Mouse (Mus musculus) lung, embryonic 14.5 days (tissue): ENCODE measurements around the gene Kctd15. TPM values are rescaled to one million over a fixed set of nuclear protein-coding genes. Genes with fewer than 3 reads are reported as not detected.
A peak's percentile ranks its signal among the peaks of the same experiment; 100 is the strongest.

Experiments used
- ATAC-seq: fragments of 200-750 bp; cut with Nextera tagmentation; 2 replicates; pipeline ENCODE4 v1.8.0; 2017; ENCODE audit warnings: mild to moderate bottlenecking, moderate TSS enrichment, moderate library complexity; ENCODE audit not compliant: insufficient read depth
- DNase-seq: peaks from one replicate; pipeline ENCODE4 v3.0.0-alpha.2; 2015
- H3K27ac ChIP-seq: fragments of 300-500 bp; sonication (generic); 2 replicates; pipeline ENCODE4 v1.5.1; 2014; ENCODE audit warnings: low read depth, mild to moderate bottlenecking, moderate library complexity
- H3K27me3 ChIP-seq: fragments of 300-500 bp; sonication (generic); 2 replicates; pipeline ENCODE4 v1.6.1; 2014; ENCODE audit warnings: low read length, control low read depth; ENCODE audit not compliant: insufficient read depth
- H3K36me3 ChIP-seq: fragments of 300-500 bp; sonication (generic); 2 replicates; pipeline ENCODE4 v1.6.1; 2014; ENCODE audit warnings: control low read depth; ENCODE audit not compliant: insufficient read depth
- H3K4me1 ChIP-seq: fragments of 300-500 bp; sonication (generic); 2 replicates; pipeline ENCODE4 v1.6.1; 2014; ENCODE audit warnings: antibody characterized with exemption, control low read depth; ENCODE audit not compliant: insufficient read depth
- H3K4me2 ChIP-seq: fragments of 300-500 bp; sonication (generic); 2 replicates; pipeline ENCODE4 v1.6.1; 2014; ENCODE audit warnings: mild to moderate bottlenecking
- H3K4me3 ChIP-seq: fragments of 300-500 bp; sonication (generic); 2 replicates; pipeline ENCODE4 v1.5.1; 2014; ENCODE audit warnings: low read depth, low read length
- H3K9ac ChIP-seq: fragments of 300-500 bp; sonication (generic); 2 replicates; pipeline ENCODE4 v1.6.1; 2014
- H3K9me3 ChIP-seq: fragments of 300-500 bp; sonication (generic); 2 replicates; pipeline ENCODE4 v1.6.1; 2016; ENCODE audit warnings: low read depth, low read length, control low read depth
- CTCF ChIP-seq: IDR thresholded peaks from 2 replicates; pipeline ENCODE4 v1.5.1; 2016; ENCODE audit warnings: antibody characterized with exemption, low read depth
- WGBS: fragments of 180-500 bp; shearing (Covaris S2); extraction: QIAGEN DNeasy Blood & Tissue Kit; methylation state at CpG from one replicate; pipeline ENCODE4 v1.1.7; 2014; 5-methylcytosine and 5-hydroxymethylcytosine counted together
- polyA plus RNA-seq: library from polyadenylated mRNA; unstranded; fragments of >200 nt; fragmentation: Nextera tagmentation; extraction: Ambion mirVana; gene quantifications from 2 replicates; pipeline ENCODE4 v1.2.1, GENCODE M21; 2014

The Kctd15 gene
- polyA plus RNA-seq, 1 experiment from 2014 or later, result 11.0 TPM

- DNase-seq (no peak), ATAC-seq (no peak)
- no peak overlapping the region for H3K4me2 ChIP-seq
- no peaks in the 10 kb centered on the region for H3K9me3 ChIP-seq
- TF ChIP-seq CTCF, result no peak
- no peaks in the 10 kb centered on the region for H3K36me3 ChIP-seq
- no peak overlapping the region for H3K4me3 ChIP-seq
- no peak overlapping the region for H3K27ac ChIP-seq
- no peak overlapping the region for H3K9ac ChIP-seq
- no peaks in the 10 kb centered on the region for H3K27me3 ChIP-seq
- no peaks in the 10 kb centered on the region for H3K4me1 ChIP-seq
- 29% methylated on average over 2 of the region's 2 CpGs for WGBS
Observed at GRCm38 (mm10) chr7:34620411-34620810, 36.1 kb downstream of the Kctd15 start.

GRCm38 (mm10) chr7:34618141-34618890 lies 38.2 kb downstream of the Kctd15 start:
- no peak overlapping the region for H3K9ac ChIP-seq
- ATAC-seq (no peak), DNase-seq (no peak)
- no peak for TF ChIP-seq CTCF
- no peak overlapping the region for H3K4me3 ChIP-seq
- H3K4me1 ChIP-seq, result no peaks in the 10 kb centered on the region
- H3K9me3 ChIP-seq, result no peaks in the 10 kb centered on the region
- H3K36me3 ChIP-seq, result no peaks in the 10 kb centered on the region
- 78% methylated on average over 11 of the region's 11 CpGs for WGBS
- H3K27ac ChIP-seq, result no peak overlapping the region
- no peaks in the 10 kb centered on the region for H3K27me3 ChIP-seq
- no peak overlapping the region for H3K4me2 ChIP-seq

GRCm38 (mm10) chr7:34616275-34616674 lies 40.3 kb downstream of the Kctd15 start:
- peak; percentile 23 for TF ChIP-seq CTCF
- no peak overlapping the region for H3K4me2 ChIP-seq
- no peaks in the 10 kb centered on the region for H3K27me3 ChIP-seq
- H3K4me1 ChIP-seq, result no peaks in the 10 kb centered on the region
- ATAC-seq, result 0 out of 2 replicates have a peak, but pooled peaks have one; percentile 28
- DNase-seq, result peak; percentile 25
- no peak overlapping the region for H3K4me3 ChIP-seq
- H3K27ac ChIP-seq, result no peak overlapping the region
- whole genome bisulfite sequencing, result 76% methylated on average over 2 of the region's 2 CpGs
- H3K9me3 ChIP-seq, result no peaks in the 10 kb centered on the region
- no peaks in the 10 kb centered on the region for H3K36me3 ChIP-seq
- H3K9ac ChIP-seq, result no peak overlapping the region

GRCm38 (mm10) chr7:34610445-34610844 lies 46.1 kb downstream of the Kctd15 start:
- no peaks in the 10 kb centered on the region for H3K9me3 ChIP-seq
- no peaks in the 10 kb centered on the region for H3K36me3 ChIP-seq
- ATAC-seq, result no peak
- no peak overlapping the region for H3K27ac ChIP-seq
- 54% methylated on average over 6 of the region's 6 CpGs for WGBS
- no peak overlapping the region for H3K4me3 ChIP-seq
- H3K4me1 ChIP-seq, result no peaks in the 10 kb centered on the region
- TF ChIP-seq CTCF, result no peak
- H3K4me2 ChIP-seq, result no peak overlapping the region
- H3K27me3 ChIP-seq, result no peaks in the 10 kb centered on the region
- no peak overlapping the region for H3K9ac ChIP-seq
- no peak for DNase-seq

- Histone ChIP-seq H3K36me3 (no peaks in the 10 kb centered on the region), H3K9me3 (no peaks in the 10 kb centered on the region), H3K4me3 (no peak overlapping the region), H3K27ac (no peak overlapping the region), H3K4me2 (no peak overlapping the region), H3K4me1 (no peaks in the 10 kb centered on the region), H3K27me3 (no peaks in the 10 kb centered on the region), H3K9ac (no peak overlapping the region)
- ATAC-seq (peak; percentile 28; the same call in 1 of the 2 replicates), DNase-seq (no peak)
- WGBS, result 71% methylated on average over 5 of the region's 5 CpGs
- no peak for TF ChIP-seq CTCF
Observed at GRCm38 (mm10) chr7:34607334-34607970, 49.1 kb downstream of the Kctd15 start.

GRCm38 (mm10) chr7:34606729-34607128 lies 49.8 kb downstream of the Kctd15 start:
- peak; percentile 80 for DNase-seq
- no peaks in the 10 kb centered on the region for H3K27me3 ChIP-seq
- peak overlapping the region; percentile 8; the same call in 1 of the 2 replicates for H3K4me2 ChIP-seq
- no peaks in the 10 kb centered on the region for H3K36me3 ChIP-seq
- H3K9me3 ChIP-seq, result no peaks in the 10 kb centered on the region
- H3K4me1 ChIP-seq, result no peaks in the 10 kb centered on the region
- TF ChIP-seq CTCF, result no peak
- WGBS, result 21% methylated on average over 11 of the region's 11 CpGs
- ATAC-seq, result no peak
- no peak overlapping the region for H3K9ac ChIP-seq
- H3K27ac ChIP-seq, result no peak overlapping the region
- H3K4me3 ChIP-seq, result no peak overlapping the region

- Histone ChIP-seq H3K27ac (no peak overlapping the region), H3K9ac (no peak overlapping the region), H3K4me1 (no peaks in the 10 kb centered on the region), H3K4me3 (no peak overlapping the region), H3K9me3 (no peaks in the 10 kb centered on the region), H3K4me2 (peak overlapping the region; percentile 20; the same call in 1 of the 2 replicates), H3K27me3 (no peaks in the 10 kb centered on the region), H3K36me3 (no peaks in the 10 kb centered on the region)
- 34% methylated on average over 15 of the region's 15 CpGs for WGBS
- DNase-seq (peak; percentile 13), ATAC-seq (no peak)
- no peak for TF ChIP-seq CTCF
Observed at GRCm38 (mm10) chr7:34606051-34606450, 50.5 kb downstream of the Kctd15 start.
